Mouse (Mus musculus) gastrocnemius, postnatal 36 days (tissue): ENCODE measurements around the gene Rhod. TPM values are rescaled to one million over a fixed set of nuclear protein-coding genes. Genes with fewer than 3 reads are reported as not detected.
"Not testable (repeated sequence)": the region's sequence is repeated elsewhere in the genome, so short reads cannot be mapped to it uniquely, and the experiment has no call there.

Experiments
- DNase-seq, 2 experiments: peaks; one replicate each; pipeline ENCODE4 v3.0.0; 2022
- intact Hi-C: fragments of 180-260 bp; cut with DNase I; formaldehyde crosslinking; loops from one replicate; pipeline ENCODE4 v1.15.1; 2025
- total RNA-seq, 2 experiments: library from RNA; stranded (reverse); gene quantifications; 2 replicates each; pipeline ENCODE4 v1.2.3; 2021

The Rhod gene
- total RNA-seq, 2 experiments from 2014 or later = 0.39 to 0.69 TPM

- intact Hi-C loops = loop anchor here (2.0 to 10.0 kb wide), 2 partner anchors 81 to 155 kb away; partner anchors contain the start of gene Ssh3
- no peak for DNase-seq
These were observed 19.5 kb downstream of the Rhod start for GRCm38 (mm10) chr19:4419711-4420110.

GRCm38 (mm10) chr19:4417713-4418112 is 21.5 kb downstream of the Rhod start:
- intact Hi-C loops = loop anchor here (2.0 to 10.0 kb wide), 2 partner anchors 79 to 153 kb away; partner anchors contain the start of gene Ssh3
- DNase-seq = no peak

- peak in 1 of 2 experiments; percentile 60 for DNase-seq
- intact Hi-C loops = loop anchor here (10.0 kb wide), 1 partner anchor 152 kb away; the partner anchor contains the start of gene Ssh3
These were observed 22.0 kb downstream of the Rhod start for GRCm38 (mm10) chr19:4417183-4417582.

- DNase-seq = no peak
- intact Hi-C loops = loop anchor here (10.0 kb wide), 1 partner anchor 150 kb away; the partner anchor contains the start of gene Ssh3
These were observed 24.6 kb downstream of the Rhod start for GRCm38 (mm10) chr19:4414631-4415030.

- intact Hi-C loops = no loop called here
- no peak for DNase-seq
These were observed 30.2 kb downstream of the Rhod start for GRCm38 (mm10) chr19:4409062-4409461.

GRCm38 (mm10) chr19:4404840-4405239 is 34.4 kb downstream of the Rhod start:
- intact Hi-C loops = no loop called here
- no peak for DNase-seq

GRCm38 (mm10) chr19:4398959-4399358 is 40.3 kb downstream of the Rhod start:
- intact Hi-C loops = no loop called here
- DNase-seq = no peak

GRCm38 (mm10) chr19:4398630-4398948 is 40.6 kb downstream of the Rhod start:
- no peak for DNase-seq
- intact Hi-C loops = no loop called here

- intact Hi-C loops = no loop called here
- DNase-seq = peak in 1 of 2 experiments; percentile 67
These were observed 41.2 kb downstream of the Rhod start, which contains the start of gene Kdm2a for GRCm38 (mm10) chr19:4397798-4398629. TSS of gene Kdm2a (minus strand) at chr19:4398285.

GRCm38 (mm10) chr19:4396998-4397797 is 42.0 kb downstream of the Rhod start:
- intact Hi-C loops = no loop called here
- DNase-seq = peak; percentile 92 to 95

- intact Hi-C loops = no loop called here
- DNase-seq = peak; percentile 17 to 24
These were observed 42.9 kb downstream of the Rhod start for GRCm38 (mm10) chr19:4396081-4396997.

- intact Hi-C loops = no loop called here
- no peak for DNase-seq
These were observed 52.0 kb downstream of the Rhod start for GRCm38 (mm10) chr19:4387276-4387675.

- intact Hi-C loops = no loop called here
- no peak for DNase-seq
These were observed 54.2 kb downstream of the Rhod start for GRCm38 (mm10) chr19:4385026-4385425.

- intact Hi-C loops = no loop called here
- DNase-seq = no peak
These were observed 54.9 kb downstream of the Rhod start for GRCm38 (mm10) chr19:4384322-4384721.

GRCm38 (mm10) chr19:4383306-4383705 is 55.9 kb downstream of the Rhod start:
- intact Hi-C loops = no loop called here
- DNase-seq = no peak

GRCm38 (mm10) chr19:4382303-4382702 is 56.9 kb downstream of the Rhod start:
- DNase-seq, intact Hi-C loops: not testable (repeated sequence)
